Mouse (Mus musculus): ENCODE results near the gene Elmo3.
"Not testable (repeated sequence)": the region's sequence is repeated elsewhere in the genome, so short reads cannot be mapped to it uniquely, and the experiment has no call there.

The Elmo3 gene

DNA sequence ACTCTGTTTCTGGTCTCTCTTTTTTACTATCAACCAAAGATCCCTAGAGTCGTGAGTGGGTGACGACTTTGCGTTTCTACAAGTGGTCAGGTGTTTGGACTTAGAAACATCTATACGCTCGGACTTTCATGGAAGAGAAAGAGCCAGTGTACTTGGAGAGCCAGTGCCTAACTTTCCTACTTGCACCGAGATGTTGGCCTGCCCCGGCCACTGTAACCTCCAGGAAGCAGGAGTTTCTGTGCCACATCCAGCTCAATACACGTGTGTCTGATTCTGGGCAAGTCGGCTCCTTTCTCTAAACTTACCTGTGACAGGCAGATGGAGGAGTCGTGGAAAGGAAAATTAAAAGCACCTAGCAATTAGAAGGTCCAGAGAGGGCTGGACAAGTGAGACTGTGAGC is 29.6 kb upstream of the Elmo3 start, which contains the start of gene Nol3:
Gene Nol3 (plus strand): TSS at position 301 of the 400 bp plus-strand sequence.
- in situ Hi-C loops (cut with MboI; ENCODE audit: low sequenced_read_pairs), result no loop called here

DNA sequence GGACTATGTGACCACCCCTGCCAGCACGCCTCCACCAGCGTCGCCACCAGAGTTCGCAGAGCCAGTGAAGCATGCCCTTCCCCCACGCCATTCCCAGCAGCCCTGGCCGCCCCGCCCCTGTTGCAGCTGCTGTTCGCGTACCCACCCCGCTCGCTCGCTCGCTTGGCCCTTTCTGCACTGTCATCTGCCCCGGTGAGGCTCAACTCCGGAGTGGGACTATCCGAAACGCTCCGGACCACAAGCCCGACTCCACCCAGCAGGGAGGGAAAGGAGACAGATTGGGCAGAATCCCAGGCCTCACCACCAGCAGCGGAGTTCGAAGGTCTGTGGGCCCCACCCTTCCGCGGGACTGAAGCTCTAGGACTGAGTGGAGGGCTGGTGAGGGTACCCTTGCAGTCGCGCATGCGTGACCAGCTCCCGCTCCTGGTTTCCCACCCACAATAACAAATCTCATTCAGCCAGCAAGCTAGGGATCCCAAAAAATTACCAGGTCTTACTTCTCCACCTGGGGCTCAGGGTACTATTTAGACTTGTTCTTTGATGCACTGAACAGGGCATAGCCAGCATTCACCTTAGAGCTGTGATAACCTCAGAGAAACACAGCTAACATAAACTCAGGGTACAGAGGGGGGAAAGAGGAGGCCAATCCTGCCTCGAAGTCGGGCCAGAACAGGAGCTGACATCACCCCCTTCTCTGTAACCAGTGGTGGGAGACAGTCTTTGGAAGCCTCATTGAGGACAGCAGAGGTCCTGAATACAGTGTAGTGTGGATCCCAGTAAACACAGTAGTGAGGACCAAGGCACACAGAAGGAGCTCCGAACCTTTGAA is 28.9 kb upstream of the Elmo3 start:
- in situ Hi-C loops (cut with MboI; ENCODE audit: low sequenced_read_pairs), result no loop called here

DNA sequence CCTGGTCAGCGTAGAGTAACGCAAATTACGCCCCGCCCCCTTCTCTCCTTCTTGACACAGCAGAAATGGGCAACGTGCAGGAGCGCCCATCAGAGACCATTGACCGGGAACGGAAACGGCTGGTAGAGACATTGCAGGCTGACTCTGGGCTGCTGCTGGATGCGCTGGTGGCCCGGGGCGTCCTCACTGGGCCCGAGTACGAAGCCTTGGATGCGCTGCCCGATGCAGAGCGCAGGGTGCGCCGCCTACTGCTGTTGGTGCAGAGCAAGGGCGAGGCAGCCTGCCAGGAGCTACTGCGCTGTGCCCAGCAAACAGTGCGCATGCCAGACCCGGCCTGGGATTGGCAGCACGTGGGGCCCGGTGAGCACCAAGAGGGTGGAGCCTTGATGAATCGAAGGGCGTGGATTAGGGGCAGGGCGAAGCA is 26.5 kb upstream of the Elmo3 start:
- in situ Hi-C loops (cut with MboI; ENCODE audit: low sequenced_read_pairs), result no loop called here

DNA sequence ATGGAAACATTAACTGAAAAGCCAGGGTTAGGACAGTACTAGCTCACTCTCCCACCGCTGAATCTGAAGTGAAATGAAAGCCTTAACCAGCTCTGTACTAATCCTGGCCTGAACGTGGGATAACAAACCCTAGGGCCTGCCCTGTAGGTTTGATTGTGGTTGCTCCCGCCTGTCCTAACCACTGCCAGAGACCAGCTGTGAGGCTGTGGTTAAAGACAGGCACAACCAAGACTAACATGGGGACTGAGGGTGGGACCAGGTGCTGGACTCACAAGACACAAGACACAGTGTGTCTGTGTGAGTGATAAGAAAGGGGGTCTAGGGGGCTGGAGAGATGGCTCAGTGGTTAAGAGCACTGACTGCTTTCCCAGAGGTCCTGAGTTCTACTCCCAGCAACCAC is 24.8 kb upstream of the Elmo3 start:
- in situ Hi-C loops (cut with MboI; ENCODE audit: low sequenced_read_pairs), result no loop called here

DNA sequence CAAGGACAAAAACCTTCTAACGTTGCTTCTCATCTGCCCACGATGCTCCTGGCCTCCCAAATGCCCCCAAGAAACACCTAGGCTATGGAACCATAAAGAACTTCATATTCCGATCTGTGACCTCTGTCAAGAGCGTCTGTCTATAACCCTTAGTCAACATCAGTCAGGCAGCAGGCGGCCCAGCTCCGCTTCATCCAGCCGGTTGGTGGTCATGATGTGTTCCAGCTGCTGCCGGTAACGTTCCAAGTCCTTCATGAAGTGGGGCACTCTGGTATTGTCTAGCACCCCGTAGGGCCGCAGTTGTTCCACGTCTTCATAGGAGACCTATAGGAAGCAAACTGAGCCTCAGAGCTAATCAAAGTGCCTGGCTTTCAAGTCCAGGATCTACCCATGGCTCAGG is 23.6 kb upstream of the Elmo3 start:
- in situ Hi-C loops (cut with MboI; ENCODE audit: low sequenced_read_pairs), result no loop called here

DNA sequence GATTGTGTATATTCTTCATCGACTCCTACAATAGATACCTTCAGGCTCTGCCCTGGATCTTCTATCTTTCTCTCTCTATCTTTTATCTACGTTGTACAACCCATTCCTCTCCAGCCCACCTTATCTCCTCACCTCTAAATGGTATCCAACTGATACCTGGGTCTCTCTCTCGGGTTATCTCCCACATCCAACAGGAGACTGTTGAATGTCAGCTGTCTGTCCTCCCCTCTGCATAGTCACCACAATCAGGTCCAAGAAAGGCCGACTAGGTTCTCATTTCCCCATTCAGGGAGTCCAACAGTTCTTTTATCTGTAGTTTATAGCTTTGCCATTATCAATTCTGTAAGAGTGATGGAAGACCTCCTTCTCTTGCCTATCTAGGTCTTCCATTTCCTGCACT is 23.2 kb upstream of the Elmo3 start:
- in situ Hi-C loops (cut with MboI; ENCODE audit: low sequenced_read_pairs), result no loop called here

DNA sequence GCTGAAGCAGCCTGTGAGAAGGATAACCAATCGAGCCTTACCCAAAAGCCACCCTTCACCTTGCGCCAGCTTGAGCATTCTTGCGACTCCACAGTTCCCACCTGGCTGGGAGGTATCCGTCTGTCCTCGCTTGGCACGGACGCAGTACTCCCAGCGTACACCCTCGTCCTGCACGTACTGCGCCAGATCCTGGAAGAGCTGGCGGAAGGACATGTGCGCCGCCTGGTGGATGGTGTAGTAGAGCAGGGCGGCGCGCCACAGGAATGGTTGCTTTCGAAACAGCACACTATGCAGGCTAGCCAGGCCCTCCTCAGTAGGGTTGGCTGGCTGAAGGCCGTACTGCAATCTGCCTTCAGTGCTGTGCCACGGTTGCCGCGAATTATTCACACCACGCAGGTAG is 22.3 kb upstream of the Elmo3 start:
- in situ Hi-C loops (cut with MboI; ENCODE audit: low sequenced_read_pairs), result no loop called here

DNA sequence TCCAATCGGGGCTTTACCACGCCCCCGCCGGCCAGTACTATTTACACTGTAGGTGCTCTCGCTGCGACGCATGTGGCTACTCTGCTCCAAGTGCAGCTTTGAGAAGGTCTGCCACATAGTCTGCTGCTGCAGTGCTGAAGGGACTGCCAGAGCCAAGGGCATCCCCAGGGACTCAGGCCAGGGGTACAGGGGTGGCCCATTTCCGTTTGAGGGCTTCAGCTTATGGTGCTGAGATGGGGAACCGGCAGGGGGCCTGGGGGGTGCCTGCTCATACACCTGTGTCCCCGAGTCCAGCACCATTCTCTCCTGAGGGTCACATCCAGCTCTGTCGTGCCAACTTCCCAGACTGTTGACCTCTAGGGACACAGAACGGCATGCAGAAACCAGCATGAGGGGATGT is 19.9 kb upstream of the Elmo3 start:
- in situ Hi-C loops (cut with MboI; ENCODE audit: low sequenced_read_pairs), result no loop called here

DNA sequence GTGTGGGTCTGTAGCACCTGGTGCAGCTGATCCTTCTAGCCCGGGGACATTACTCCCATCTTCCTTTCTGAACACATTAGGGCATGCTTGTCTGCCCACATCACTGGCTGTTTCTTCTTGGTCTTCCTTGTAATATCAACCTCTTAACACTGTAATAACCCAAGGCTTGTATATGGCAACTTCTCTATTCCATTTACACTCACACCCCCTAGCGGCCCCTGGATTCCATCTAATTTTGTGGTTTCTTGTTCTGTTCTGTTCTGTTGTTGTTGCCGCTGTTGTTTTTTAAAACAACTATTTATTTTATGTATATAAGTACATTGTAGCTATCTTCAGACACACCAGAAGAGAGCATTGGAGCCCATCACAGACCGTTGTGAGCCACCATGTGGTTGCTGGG is 18.5 kb upstream of the Elmo3 start:
- in situ Hi-C loops (cut with MboI; ENCODE audit: low sequenced_read_pairs), result no loop called here

DNA sequence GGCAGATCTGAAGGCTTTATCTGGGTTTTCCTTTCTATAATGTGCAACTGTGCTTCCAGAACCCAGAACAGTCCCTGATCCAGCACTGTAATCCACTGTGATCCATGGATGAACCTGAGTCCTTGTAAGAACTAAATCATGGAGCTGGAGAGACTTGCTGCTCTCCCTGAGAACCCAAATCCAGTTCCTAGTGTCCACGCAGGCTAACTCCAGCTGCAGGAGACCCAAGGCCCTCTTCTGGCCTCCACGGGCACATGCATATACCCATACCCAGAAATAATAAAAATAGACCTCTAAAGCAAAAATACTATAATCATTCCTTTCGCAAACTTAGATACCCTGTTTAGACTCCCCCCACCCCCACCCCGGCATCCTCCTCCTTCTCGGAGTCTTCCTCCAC is 17.2 kb upstream of the Elmo3 start:
- in situ Hi-C loops (cut with MboI; ENCODE audit: low sequenced_read_pairs), result no loop called here

DNA sequence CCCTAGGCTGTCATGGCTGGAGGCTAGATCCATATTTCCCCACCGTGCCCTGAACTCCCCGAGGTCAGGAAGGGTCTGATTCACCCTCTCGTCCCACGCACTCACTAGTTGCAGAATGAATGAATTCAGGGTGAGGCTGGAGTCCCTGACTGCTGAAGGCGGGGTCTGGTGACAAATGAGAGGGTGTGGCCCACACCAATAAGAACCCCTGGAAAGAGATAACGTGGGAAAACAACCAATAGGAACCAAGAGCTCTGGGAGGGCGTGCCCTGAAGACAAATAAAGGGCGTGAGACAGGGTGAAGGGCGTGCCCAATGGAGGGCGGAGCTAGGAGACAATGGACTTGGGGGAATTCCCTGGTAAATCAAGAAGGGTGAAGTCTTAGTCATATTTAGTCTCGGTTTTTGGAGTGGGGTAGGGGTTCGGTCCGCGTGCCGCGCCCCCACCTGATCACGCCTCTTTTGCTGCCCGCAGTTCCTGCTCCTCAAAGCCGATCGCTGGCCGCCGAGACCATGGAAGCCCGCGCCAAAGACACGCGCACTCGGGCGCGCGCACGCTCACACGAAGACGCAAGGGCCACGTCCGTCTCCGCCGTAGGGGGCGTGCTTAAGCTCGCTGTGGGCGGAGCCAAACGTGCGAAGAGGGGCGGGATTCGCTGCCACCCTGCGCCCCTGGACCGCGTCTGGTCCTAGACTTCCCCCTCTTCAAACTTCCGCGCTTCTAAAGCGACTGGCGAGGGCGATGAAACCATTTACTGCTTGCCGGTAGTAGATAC is 16.3 kb upstream of the Elmo3 start:
- in situ Hi-C loops (cut with MboI; ENCODE audit: low sequenced_read_pairs), result no loop called here

DNA sequence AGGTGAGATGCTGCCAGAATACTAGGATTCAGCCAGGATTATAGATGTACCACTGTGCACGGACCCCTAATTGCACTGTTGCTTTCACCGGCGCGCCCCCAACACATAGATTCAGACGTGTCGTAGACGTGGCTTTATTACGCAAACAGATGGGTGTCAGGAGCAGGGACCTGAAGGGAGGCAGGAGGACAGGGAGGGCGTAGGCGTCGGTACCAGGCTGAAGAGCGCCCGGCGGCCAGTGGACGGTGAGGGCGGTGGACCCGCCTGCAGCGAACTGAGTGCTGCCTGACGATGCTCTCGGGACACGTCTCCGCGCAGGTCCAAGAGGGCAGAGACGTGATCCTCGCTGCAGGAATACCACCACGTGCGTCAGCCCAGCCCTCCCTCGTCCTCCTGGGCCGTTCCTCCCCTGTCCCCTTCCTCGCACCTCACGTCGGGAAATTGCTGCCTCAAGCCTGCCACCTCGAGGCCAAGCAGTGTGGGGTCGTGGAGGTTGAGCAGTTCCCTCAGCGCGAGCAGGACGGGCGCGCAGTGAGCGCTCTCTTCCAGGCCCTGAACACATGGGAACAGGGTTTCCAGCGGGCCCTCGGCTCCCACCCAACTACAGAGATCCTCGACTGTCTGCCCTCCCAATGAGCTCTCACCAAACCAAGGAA is 15.5 kb upstream of the Elmo3 start, which contains the start of gene 4931428F04Rik:
Gene 4931428F04Rik (minus strand): TSS at position 60 of the 656 bp plus-strand sequence.
- in situ Hi-C loops (cut with MboI; ENCODE audit: low sequenced_read_pairs), result no loop called here

DNA sequence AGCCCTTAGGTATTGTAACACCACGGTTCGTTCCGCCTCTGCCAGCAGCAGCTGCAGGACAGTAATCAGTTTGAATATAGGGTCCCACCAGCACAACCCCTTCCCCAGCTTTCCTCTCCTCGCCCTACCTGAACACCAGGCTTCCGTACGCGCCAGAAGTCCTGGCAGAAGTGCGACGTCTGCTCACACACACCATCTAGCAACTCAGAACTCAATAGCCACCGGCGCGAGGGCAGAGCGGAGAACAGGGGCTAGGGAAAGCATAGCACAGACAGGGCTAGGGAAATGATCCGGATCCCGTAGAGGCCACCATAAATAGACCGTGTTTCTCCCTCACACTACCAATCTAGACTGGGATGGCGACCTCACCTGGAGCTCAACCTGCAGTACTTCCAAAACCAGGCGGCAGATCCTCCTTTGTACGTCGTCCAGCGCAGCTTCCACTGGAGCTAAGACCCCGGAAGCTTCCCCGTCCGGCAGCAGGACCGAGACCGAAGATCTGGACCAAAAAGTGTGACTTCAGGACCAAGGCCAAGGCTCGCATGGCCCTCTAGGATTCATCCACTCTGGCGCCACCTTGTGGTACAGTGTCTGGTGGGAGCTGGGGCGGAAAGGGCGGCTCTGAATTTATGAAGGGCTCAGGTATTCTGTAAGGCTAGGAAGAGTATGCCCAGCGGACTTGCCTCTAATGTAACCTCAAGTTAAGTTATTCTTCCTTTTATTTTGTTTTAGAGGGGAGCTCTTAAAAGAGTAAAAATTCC is 14.7 kb upstream of the Elmo3 start:
- in situ Hi-C loops (cut with MboI; ENCODE audit: low sequenced_read_pairs), result no loop called here

DNA sequence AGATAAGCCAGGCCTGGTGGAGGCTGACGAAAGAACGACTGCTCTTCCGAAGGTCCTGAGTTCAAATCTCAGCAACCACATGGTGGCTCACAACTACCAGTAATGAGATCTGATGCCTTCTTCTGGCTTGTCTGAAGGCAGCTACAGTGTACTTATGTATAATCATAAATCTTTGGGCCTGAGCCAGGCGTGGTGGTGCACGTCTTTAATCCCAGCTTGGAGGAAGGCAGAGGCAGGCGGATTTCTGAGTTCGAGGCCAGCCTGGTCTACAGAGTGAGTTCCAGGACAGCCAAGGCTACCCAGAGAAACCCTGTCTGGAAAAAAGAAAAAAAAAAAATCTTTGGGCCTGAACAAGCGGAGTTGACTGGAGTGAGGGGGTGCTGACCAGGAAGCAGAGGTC is 14.0 kb upstream of the Elmo3 start:
- in situ Hi-C loops (cut with MboI; ENCODE audit: low sequenced_read_pairs), result not testable (repeated sequence)

DNA sequence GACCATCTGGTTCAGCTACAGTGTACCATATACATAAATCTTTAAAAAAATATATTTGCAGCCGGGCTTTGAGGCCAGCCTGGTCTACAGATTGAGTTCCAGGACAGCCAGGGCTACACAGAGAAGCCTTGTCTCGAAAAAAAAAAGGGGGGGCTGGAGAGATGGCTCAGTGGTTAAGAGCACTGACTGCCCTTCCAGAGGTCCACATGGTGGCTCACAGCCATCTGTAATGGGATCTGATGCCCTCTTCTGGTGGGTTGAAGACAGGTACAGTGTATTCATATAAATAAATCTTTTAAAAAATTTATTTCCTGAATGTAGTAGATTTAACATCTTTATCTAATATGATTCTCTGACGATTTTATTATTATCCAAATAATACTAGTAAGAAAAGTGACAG is 13.6 kb upstream of the Elmo3 start:
- in situ Hi-C loops (cut with MboI; ENCODE audit: low sequenced_read_pairs), result not testable (repeated sequence)

DNA sequence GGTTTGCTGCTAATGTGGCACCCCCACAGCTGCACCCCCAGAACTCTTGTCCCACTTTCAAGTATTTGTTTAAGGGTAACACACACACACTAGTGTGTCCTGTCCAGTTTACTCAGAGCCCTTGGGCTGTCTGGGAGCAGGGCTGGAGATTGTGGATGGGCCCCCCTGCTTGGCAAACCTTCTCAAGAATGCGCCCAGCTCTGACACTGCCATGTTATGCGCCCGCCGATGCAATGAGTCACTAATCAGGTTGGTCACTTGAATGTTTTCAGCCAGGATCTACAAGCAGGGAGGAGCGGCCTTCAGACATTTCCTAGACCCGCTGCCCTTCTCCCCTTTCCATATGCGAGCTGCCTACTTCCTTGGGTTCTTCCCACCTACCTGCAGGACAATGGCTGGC is 12.9 kb upstream of the Elmo3 start:
- in situ Hi-C loops (cut with MboI; ENCODE audit: low sequenced_read_pairs), result no loop called here

DNA sequence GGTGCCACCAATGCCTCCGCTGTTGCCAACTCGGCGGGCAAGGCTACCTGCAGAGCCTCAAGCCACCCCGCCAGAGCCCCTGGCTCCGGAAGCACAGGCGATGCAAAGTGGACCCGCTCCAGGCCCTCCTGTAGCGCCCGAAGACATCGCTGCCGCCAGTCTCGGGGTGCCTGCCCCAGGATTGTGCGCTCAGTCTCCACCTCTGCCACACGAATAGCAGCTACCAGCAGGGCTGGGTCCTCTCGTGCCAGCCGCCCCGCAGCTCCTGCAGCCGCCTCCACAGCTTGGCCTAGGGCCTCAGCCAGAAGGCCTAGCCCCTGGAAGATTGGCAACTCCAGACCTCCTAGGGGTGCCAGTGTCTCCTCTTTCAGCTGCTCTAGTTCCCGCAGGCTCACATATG is 12.0 kb upstream of the Elmo3 start:
- in situ Hi-C loops (cut with MboI; ENCODE audit: low sequenced_read_pairs), result no loop called here

DNA sequence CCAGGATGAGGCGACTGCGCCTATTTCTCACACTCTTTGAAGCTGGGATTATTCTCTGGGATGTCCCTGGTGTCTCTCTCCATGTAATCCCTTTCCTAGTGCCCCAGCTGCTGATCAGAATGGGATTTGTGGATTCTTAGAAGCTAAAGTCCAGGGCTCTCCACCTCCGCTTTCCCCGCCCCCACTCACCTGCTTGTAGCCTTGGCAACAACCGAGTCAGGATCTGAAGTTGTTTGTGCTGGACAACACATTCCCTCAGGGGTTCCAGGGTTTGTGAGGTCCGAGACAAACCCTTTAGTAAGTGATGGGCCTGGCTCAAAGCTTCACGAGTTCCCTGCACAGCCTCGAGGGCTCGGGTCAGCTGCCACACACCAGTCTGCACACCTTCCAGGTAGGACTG is 10.6 kb upstream of the Elmo3 start:
- in situ Hi-C loops (cut with MboI; ENCODE audit: low sequenced_read_pairs), result no loop called here

DNA sequence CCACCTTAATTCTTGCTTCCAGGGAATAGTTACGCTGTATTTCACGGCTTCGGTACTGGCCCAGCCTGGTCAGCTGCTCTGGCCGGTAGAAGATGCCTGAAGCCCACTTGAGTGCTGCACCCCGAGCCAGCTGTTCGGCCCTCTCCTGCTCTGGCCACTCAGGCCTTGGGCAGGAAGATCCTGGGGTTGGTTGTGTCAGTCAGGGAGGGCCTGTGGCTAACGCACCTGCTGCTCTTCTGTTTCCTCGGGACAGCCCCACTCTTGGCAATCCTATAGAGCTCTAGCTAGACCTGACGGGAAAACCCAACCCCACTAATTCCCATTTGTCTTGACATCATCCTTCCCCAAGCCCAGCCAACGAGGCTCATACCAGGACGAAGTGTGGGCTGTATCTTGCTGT is 10.1 kb upstream of the Elmo3 start:
- in situ Hi-C loops (cut with MboI; ENCODE audit: low sequenced_read_pairs), result no loop called here

DNA sequence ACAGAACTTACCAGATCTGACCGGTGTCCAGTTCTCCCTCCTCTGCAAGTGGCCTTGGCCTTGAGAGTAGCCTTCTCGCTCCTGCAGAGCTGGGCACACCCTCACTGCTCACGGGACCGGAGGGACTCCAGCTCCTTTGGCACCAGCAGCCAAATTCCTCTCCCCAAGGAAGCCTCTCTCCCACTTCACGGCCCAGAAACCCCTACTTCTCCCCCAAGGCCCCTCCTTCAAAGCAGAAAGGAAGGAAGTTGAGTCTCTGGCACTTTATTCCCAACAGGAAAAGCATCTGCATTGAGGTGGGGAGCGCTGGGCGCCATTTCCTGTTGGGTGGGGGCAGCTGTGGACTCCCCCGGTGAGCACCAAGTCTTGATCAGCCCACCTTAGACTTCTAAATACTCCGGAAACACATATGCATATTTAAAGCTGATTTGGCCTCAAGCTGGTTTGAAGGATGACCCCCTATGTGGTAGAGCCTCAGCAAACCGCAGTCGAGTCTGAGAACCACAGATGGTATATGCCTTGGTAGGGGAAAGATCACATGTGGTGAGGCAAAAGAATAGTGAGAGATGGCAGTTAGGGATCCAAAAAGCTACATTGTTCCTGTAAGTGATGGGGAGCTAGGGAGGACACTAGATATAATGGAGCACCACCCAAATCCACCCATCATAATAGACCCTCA is 9.4 kb upstream of the Elmo3 start, which contains the start of gene Exoc3l:
Gene Exoc3l (minus strand): TSS at position 207 of the 679 bp plus-strand sequence.
- in situ Hi-C loops (cut with MboI; ENCODE audit: low sequenced_read_pairs), result no loop called here
